Comparison of ENCODE assay signal across 8 mouse cellular contexts in the genomic region with DNA sequence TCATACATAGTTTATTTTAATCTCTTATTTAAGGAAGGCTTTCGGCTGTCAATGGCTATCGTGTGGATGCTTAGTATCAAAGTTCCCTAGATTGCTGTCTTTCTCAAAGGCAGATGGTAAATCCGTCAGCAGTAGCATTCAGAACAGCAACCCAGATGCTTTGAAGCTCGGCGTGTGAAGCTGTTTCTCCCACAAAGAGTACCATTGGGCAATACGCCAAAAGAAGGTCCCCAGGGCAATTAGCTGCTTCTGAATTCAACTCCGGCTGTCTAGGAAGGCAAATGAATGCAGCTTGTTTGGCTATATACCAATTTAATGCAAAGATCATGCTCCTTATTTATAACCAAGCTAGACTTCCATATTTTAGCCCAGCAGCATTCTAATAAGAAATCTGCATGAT.
DNase-seq lines count a peak whose midpoint lies in the region; ATAC-seq lines count a peak whose summit lies in the region.
"Had no signal": no experiment of that assay in that cellular context is flagged by ENCODE, and none has a peak within 500 bp of the region (broad histone marks: within the 10 kb centered on the region; RNA-seq: fewer than 3 reads in every experiment).

No protein-coding gene starts in this region.

- H3K4me1 ChIP-seq in forebrain, embryonic 12.5 days, result no peaks in the 10 kb centered on the region; the same call in 1 of the 2 replicates
- no peaks in the 10 kb centered on the region for H3K4me1 ChIP-seq in midbrain, embryonic 14.5 days (ENCODE audit: control insufficient read depth, insufficient read depth, low read length)
- H3K4me1 ChIP-seq: megakaryocyte, embryonic 14.5 days had no signal

- 27% methylated on average over 7 of the region's 7 CpGs for WGBS in forebrain, embryonic 12.5 days
- WGBS in midbrain, embryonic 14.5 days, result 11% methylated on average over 7 of the region's 7 CpGs

- no peak overlapping the region for H3K27ac ChIP-seq in forebrain, embryonic 12.5 days
- no peak overlapping the region for H3K27ac ChIP-seq in midbrain, embryonic 14.5 days (replicated peaks; ENCODE audit: low read depth, low read length)

- H3K9ac ChIP-seq in forebrain, embryonic 12.5 days, result no peak overlapping the region
- no peak overlapping the region for H3K9ac ChIP-seq in midbrain, embryonic 14.5 days (replicated peaks; ENCODE audit: low read length)

- intact Hi-C loops in left cerebral cortex, postnatal 14 days (cut with DNase I), result no loop called here

- ATAC-seq in forebrain, embryonic 12.5 days (ENCODE audit: low FRiP score), result peak; percentile 88; the same call in 1 of the 2 replicates
- ATAC-seq in midbrain, embryonic 14.5 days (ENCODE audit: low FRiP score, low TSS enrichment), result peak; percentile 84

- H3K4me2 ChIP-seq in forebrain, embryonic 12.5 days, result no peak overlapping the region
- H3K4me2 ChIP-seq in midbrain, embryonic 14.5 days (ENCODE audit: low read length), result peak overlapping the region; percentile 14; the same call in 1 of the 2 replicates

- H3K9me3 ChIP-seq in forebrain, embryonic 12.5 days, result no peaks in the 10 kb centered on the region
- H3K9me3 ChIP-seq in midbrain, embryonic 14.5 days (ENCODE audit: control insufficient read depth, low read length), result no peaks in the 10 kb centered on the region
- H3K9me3 ChIP-seq: megakaryocyte, embryonic 14.5 days had no signal

- DNase-seq in left cerebral cortex, postnatal 14 days (ENCODE audit: low spot score in 2 of 2), result peak; percentile 3 to 10
- no peak for DNase-seq in left cerebral cortex, adult 8-10 months (ENCODE audit: low spot score in 2 of 2)
- peak; percentile 20 for DNase-seq in embryo, embryonic 10 days (ENCODE audit: low spot score)
- peak; percentile 92 for DNase-seq in midbrain, embryonic 14.5 days
- no peak for DNase-seq in right cerebral cortex, postnatal 36 days (ENCODE audit: low spot score in 2 of 2)
- DNase-seq in spleen, adult 12 weeks (ENCODE audit: low spot score), result no peak

- no peaks in the 10 kb centered on the region for H3K36me3 ChIP-seq in forebrain, embryonic 12.5 days (replicated peaks)
- no peaks in the 10 kb centered on the region for H3K36me3 ChIP-seq in midbrain, embryonic 14.5 days (ENCODE audit: control insufficient read depth, insufficient read depth, low read length)

- no peak overlapping the region for H3K4me3 ChIP-seq in forebrain, embryonic 12.5 days (replicated peaks)
- H3K4me3 ChIP-seq in midbrain, embryonic 14.5 days (replicated peaks; ENCODE audit: low read depth, low read length), result no peak overlapping the region
- H3K4me3 ChIP-seq: megakaryocyte, embryonic 14.5 days had no signal

- no peaks in the 10 kb centered on the region for H3K27me3 ChIP-seq in forebrain, embryonic 12.5 days
- H3K27me3 ChIP-seq in midbrain, embryonic 14.5 days (ENCODE audit: control insufficient read depth, insufficient read depth, low read length), result no peaks in the 10 kb centered on the region
- H3K27me3 ChIP-seq: megakaryocyte, embryonic 14.5 days had no signal

Comparison
In these comparisons a context has a peak if more than half of its experiments do, and no peak if none do; other contexts are left out.
1. DNase-seq: peak in left cerebral cortex, postnatal 14 days (2 of 2), embryo, embryonic 10 days (single experiment) and midbrain, embryonic 14.5 days (single experiment); none in left cerebral cortex, adult 8-10 months (0 of 2), right cerebral cortex, postnatal 36 days (0 of 2) and spleen, adult 12 weeks (single experiment).